Mouse (Mus musculus) brain, embryonic 14.5 days (tissue): Measurements from ENCODE around the gene Epb41.

Source experiments
- CTCF ChIP-seq: fragments of 200-500 bp; IDR thresholded peaks from 2 replicates; pipeline ENCODE4 v1.5.1; 2012; ENCODE audit warnings: inconsistent platforms, mild to moderate bottlenecking, moderate library complexity, borderline replicate concordance; ENCODE audit not compliant: insufficient read depth, insufficient read length; ENCODE audit errors: extremely low read depth
- POLR2A ChIP-seq: fragments of 200-500 bp; IDR thresholded peaks from 2 replicates; pipeline ENCODE4 v1.6.1; 2012; ENCODE audit warnings: mild to moderate bottlenecking, inconsistent platforms, borderline replicate concordance; ENCODE audit not compliant: poor library complexity, insufficient read depth, insufficient read length, severe bottlenecking; ENCODE audit errors: extremely low read depth

DNA sequence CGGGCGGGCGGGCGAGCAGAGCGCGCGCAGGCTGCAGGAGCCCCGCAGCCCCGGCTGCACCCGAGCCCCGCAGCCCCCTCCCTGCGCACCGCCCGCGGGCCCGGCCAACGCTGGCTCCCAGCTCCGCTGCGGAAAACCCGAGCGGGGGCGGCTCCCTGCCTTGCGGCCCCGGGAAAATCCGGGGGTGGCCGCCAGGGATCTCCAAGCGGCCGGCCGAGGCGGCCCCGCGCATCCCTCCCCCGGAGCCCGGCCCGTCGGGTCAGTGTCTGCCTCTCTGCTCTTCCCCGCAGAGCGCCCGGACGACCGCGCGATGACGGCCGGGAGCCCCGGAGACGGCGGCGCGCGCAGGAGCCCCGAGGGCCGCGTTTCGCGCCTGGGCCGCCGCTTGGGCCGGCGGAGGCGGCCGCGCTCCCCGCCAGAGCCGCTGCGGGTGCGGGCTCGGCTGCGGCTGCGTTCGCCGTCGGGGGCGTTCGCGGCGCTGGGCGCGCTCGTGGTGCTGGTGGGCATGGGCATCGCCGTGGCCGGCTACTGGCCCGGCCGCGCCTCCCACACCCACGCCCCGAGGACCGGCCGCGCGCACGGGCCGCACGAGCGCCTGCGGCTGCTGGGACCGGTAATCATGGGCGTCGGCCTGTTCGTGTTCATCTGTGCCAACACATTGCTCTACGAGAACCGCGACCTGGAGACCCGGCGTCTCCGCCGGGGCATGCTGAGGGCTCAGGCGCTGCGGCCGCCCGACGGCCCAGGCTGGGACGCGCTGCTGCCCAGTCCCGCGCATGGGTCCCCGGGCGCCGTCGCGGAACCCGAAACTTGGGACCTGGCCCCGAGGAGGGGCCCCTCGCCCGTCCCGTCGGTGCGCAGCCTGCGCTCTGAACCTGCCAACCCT is 153.4 kb downstream of the Epb41 start, which contains the start of gene Tmem200b:
- TF ChIP-seq CTCF (no peak), POLR2A (no peak)
